Mouse (Mus musculus) ES-Bruce4 (cell line): Measurements from ENCODE around the gene Harbi1. TPM values are rescaled to one million over a fixed set of nuclear protein-coding genes. Genes with fewer than 3 reads are reported as not detected.

Experiments
- H3K27ac ChIP-seq: 2 replicates; pipeline ENCODE4 v1.5.1; 2012; ENCODE audit warnings: low read length, inconsistent platforms; ENCODE audit not compliant: insufficient read depth
- H3K27me3 ChIP-seq: 2 replicates; pipeline ENCODE4 v1.6.1; 2012; ENCODE audit warnings: mild to moderate bottlenecking, low read length, inconsistent platforms; ENCODE audit not compliant: control insufficient read depth, poor library complexity, insufficient read depth, severe bottlenecking
- H3K36me3 ChIP-seq: 2 replicates; pipeline ENCODE4 v1.6.1; 2012; ENCODE audit warnings: inconsistent platforms, mild to moderate bottlenecking, low read length, moderate library complexity; ENCODE audit not compliant: control insufficient read depth, poor library complexity, insufficient read depth, severe bottlenecking
- H3K4me1 ChIP-seq: one replicate; pipeline ENCODE4 v1.8.1; 2011; ENCODE audit warnings: low read length; ENCODE audit not compliant: control insufficient read depth, insufficient read depth
- H3K4me3 ChIP-seq: 2 replicates; pipeline ENCODE4 v1.5.1; 2011; ENCODE audit warnings: low read depth, mild to moderate bottlenecking, low read length
- H3K9ac ChIP-seq: 2 replicates; pipeline ENCODE4 v1.6.1; 2012; ENCODE audit warnings: low read depth, mild to moderate bottlenecking, inconsistent platforms; ENCODE audit not compliant: poor library complexity, severe bottlenecking
- H3K9me3 ChIP-seq: replicated peaks from 2 replicates; pipeline ENCODE4 v1.6.1; 2012; ENCODE audit warnings: mild to moderate bottlenecking, low read length, inconsistent platforms; ENCODE audit not compliant: control insufficient read depth, poor library complexity, insufficient read depth, severe bottlenecking
- CTCF ChIP-seq: IDR thresholded peaks from one replicate; pipeline ENCODE4 v1.8.1; 2011; ENCODE audit warnings: low read depth, low read length
- EP300 ChIP-seq: IDR thresholded peaks from 2 replicates; pipeline ENCODE4 v1.6.1; 2011; ENCODE audit warnings: low read depth, low read length; ENCODE audit not compliant: insufficient read depth
- POLR2A ChIP-seq: IDR thresholded peaks from one replicate; pipeline ENCODE4 v1.8.1; 2011; ENCODE audit warnings: low read length; ENCODE audit not compliant: insufficient read depth
- polyA plus RNA-seq: library from polyadenylated mRNA; stranded (reverse); fragments of >200 nt; gene quantifications from 2 replicates; pipeline ENCODE4 v1.2.4, GENCODE M21; 2011; ENCODE audit warnings: low read depth; ENCODE audit not compliant: missing spikeins, insufficient read depth, insufficient read length

Gene Harbi1
- polyA plus RNA-seq, 1 experiment = 22.4 TPM

DNA sequence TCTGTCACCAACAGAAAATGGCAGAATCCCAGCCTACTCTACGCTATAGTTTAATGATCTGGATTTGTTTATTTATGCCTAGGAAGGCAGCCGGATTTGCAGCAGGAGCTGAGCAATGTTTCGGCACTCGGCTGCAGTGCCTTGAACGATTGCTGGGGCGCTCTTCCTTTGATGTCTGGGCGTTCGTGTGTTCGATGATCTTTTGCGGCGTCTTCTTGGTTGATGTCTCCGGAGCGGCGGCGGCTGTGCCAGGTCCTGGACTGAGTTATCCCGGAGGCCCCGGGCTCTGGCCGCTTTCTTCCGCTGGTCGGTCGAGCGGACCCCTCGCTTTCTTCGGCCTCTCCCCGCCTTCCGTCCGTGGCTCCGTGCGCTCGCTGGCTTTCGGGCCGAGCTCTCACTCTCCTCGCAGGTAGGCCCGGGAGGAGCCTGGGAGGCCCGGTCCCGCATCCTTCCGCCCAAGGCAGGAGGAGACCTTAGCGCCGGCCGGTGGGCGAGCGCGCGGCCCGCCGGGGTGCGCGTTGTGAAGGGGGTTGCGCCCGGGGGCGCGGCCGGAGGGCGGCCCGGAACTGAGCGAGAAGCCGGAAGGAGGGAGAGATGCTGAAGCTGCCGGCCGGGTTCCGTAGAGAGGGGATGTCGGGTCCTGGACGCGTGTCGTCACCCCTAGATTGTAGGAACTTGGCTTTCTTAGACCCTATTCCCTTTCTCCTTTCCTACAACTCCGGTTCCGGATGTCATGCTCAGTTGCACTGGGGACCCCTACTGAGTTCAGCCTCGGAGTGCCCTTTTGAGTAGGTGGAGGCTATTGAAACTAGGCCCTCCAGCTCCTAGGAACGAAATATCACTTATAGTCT, 19.5 kb downstream of the Harbi1 start, which contains the start of gene Ambra1:
TSS of gene Ambra1 (plus strand) at position 164 of the 851 bp plus-strand sequence.
- no peaks in the 10 kb centered on the region for H3K9me3 ChIP-seq
- no peak for TF ChIP-seq CTCF
- TF ChIP-seq POLR2A = no peak
- TF ChIP-seq EP300 = 0 out of 2 replicates have a peak, but pooled peaks have one; percentile 41
- H3K27me3 ChIP-seq = no peaks in the 10 kb centered on the region
- H3K27ac ChIP-seq = peak within 1 kb of the TSS; percentile 91
- peak within 1 kb of the TSS; percentile 100 for H3K4me3 ChIP-seq
- H3K36me3 ChIP-seq = no peaks in the 10 kb centered on the region
- peaks cover 1% of the 10 kb centered on the region for H3K4me1 ChIP-seq
- H3K9ac ChIP-seq = peak within 1 kb of the TSS; percentile 96

DNA sequence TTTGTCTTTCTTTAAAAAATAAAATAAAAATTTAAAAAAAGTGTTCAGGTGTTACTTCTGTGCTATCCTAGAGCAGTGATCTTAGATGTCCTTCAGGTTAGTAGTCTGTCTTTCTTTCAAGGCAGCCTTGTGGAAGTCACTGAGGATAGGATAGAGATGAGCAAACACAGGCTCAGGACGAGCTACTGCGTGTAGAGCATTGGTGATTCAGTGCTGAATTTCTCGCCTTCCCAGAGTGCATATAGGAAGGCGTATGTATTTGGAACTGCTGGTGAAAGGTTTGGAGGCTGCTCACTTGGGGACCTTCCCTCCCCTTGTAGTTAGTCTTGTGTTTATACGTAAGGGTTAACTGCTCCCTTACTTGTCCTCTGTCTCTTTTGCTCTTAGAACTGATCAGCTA, 24.6 kb downstream of the Harbi1 start:
- TF ChIP-seq POLR2A = no peak
- TF ChIP-seq CTCF = no peak
- TF ChIP-seq EP300 = no peak
- Histone ChIP-seq H3K9ac (no peak overlapping the region; the same call in 1 of the 2 replicates), H3K36me3 (no peaks in the 10 kb centered on the region), H3K27ac (no peak overlapping the region), H3K27me3 (no peaks in the 10 kb centered on the region), H3K4me1 (no peaks in the 10 kb centered on the region), H3K4me3 (no peak overlapping the region), H3K9me3 (no peaks in the 10 kb centered on the region)

DNA sequence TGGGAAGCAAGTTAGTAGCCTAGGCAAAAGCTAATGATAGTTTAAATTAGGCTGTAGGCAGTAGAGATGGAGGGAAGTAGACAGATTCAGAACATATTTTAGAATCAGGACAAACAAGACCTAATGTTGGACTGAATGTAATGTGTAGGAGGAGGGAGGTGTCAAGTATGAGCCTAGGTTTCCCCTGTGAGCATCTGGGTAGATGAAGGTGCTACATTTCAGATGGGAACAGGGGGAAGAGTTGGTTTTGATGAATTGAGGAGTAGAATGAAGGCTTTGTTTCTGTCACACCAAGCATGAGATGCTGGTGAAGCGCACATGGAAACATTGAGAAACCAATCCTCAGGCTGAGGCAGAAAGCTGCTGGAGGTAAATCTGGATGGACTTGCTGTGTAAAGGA, 28.9 kb downstream of the Harbi1 start:
- Histone ChIP-seq H3K4me3 (no peak overlapping the region), H3K9ac (no peak overlapping the region), H3K27me3 (no peaks in the 10 kb centered on the region), H3K9me3 (no peaks in the 10 kb centered on the region), H3K4me1 (no peaks in the 10 kb centered on the region), H3K36me3 (no peaks in the 10 kb centered on the region), H3K27ac (no peak overlapping the region)
- TF ChIP-seq POLR2A = no peak
- no peak for TF ChIP-seq EP300
- no peak for TF ChIP-seq CTCF

DNA sequence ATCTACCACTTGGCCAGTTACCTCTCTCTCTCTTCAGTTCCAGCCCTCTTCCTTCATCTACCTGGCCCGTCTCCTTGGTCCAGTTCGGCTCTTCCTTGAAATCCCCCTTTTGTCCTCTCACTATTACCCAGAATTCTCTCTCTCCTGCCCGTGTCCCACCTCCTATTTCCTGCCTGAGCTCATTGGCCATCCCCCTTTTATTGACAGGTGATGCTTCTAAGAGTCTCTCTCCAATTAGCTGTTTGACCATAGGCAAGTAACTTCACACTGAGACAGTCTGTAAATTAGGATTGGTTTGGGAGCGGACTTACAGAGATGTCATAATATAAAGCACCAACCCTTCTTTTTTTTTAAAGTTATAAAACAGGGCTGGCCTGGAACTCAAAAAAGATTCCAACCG, 34.0 kb downstream of the Harbi1 start:
- no peaks in the 10 kb centered on the region for H3K27me3 ChIP-seq
- no peaks in the 10 kb centered on the region for H3K4me1 ChIP-seq
- H3K36me3 ChIP-seq = no peaks in the 10 kb centered on the region; the same call in 1 of the 2 replicates
- H3K9me3 ChIP-seq = no peaks in the 10 kb centered on the region
- H3K9ac ChIP-seq = no peak overlapping the region
- H3K27ac ChIP-seq = no peak overlapping the region
- TF ChIP-seq CTCF (no peak), POLR2A (no peak), EP300 (no peak)
- H3K4me3 ChIP-seq = no peak overlapping the region

DNA sequence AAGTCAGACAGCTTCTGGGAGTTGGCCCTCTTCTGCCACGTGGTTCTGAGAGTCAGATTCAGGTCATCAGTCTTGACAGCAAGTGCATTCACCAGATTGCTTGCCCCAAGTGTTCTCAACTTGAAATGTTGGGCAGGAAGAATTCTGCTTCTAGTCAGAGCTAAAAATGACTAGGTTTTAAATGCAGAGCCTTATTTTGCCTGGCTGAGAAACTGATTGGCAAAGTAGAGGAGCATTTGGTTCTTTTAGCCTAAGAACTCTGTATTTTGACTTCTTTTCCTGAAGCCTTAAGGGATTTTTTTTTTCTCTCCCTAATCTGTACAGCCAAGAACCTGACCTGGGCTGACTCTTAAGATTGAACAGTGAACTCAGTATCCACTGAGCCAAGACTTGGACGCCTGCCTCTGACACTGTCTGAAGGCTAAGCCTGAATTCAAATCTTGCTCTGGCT, 39.2 kb downstream of the Harbi1 start:
- Histone ChIP-seq H3K27me3 (no peaks in the 10 kb centered on the region), H3K27ac (no peak overlapping the region), H3K4me3 (no peak overlapping the region), H3K9me3 (no peaks in the 10 kb centered on the region), H3K4me1 (no peaks in the 10 kb centered on the region), H3K36me3 (no peaks in the 10 kb centered on the region; the same call in 1 of the 2 replicates), H3K9ac (no peak overlapping the region)
- TF ChIP-seq EP300 (no peak), CTCF (no peak), POLR2A (no peak)

Other genes with a start within 250 kb of the Harbi1 start
- 204 and 218 TPM in 2 replicates for gene Ckap5, start 184.1 kb upstream of the Harbi1 start, polyA plus RNA-seq
- 0.57 and 0.67 TPM in 2 replicates for gene F2, start 74.4 kb upstream of the Harbi1 start, polyA plus RNA-seq
- gene Zfp408, start 61.1 kb upstream of the Harbi1 start, polyA plus RNA-seq = 14.4 and 14.9 TPM in 2 replicates
- 85.6 and 93.7 TPM in 2 replicates for gene Arhgap1, start 61.0 kb upstream of the Harbi1 start, polyA plus RNA-seq
- gene Atg13, start 276 bp upstream of the Harbi1 start, polyA plus RNA-seq = 38.8 and 43.2 TPM in 2 replicates
- gene Ambra1, start 19.3 kb downstream of the Harbi1 start, polyA plus RNA-seq = 43.1 and 50.4 TPM in 2 replicates
- 0.78 and 0.97 TPM in 2 replicates for gene Chrm4, start 216.4 kb downstream of the Harbi1 start, polyA plus RNA-seq
- 156 and 167 TPM in 2 replicates for gene Mdk, start 221.4 kb downstream of the Harbi1 start, polyA plus RNA-seq
- not detected in 2 replicates for gene Gm9821, start 234.9 kb downstream of the Harbi1 start, polyA plus RNA-seq